Mouse (Mus musculus) heart, postnatal 25 days (tissue): ENCODE measurements at regions not wholly inside any gene's neighbourhood (a gene's known extent, or its start where the extent isn't known, plus 50 kb on each side); places are given as distances from the start of the nearest gene placed in this dataset.
"Not testable (repeated sequence)": the region's sequence is repeated elsewhere in the genome, so short reads cannot be mapped to it uniquely, and the experiment has no call there.

Source experiments
- DNase-seq: peaks from one replicate; pipeline ENCODE4 v3.0.0; 2022; ENCODE audit warnings: low spot score
- intact Hi-C: fragments of 180-260 bp; cut with DNase I; formaldehyde crosslinking; loops from one replicate; pipeline ENCODE4 v1.15.1; 2025

DNA sequence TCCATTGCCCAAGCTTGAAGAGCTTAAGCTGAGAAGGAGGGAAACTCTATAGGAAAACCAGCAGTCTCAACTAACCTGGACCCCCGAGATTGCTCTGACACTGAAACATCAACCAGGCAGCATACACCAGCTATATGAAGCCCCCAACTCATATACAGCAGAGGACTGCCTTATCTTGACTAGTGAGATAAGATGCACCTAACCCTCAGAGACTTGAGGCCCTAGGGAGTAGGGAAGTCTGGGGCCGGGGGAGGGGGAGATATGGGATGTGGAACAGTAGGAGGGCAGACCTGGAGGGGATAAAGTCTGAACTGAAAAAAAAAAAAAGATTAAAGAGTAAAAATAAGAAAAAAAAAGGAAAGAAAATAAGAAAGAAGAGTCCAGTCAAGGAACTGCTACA is 540.5 kb upstream of the Pkdcc start:
- DNase-seq, result no peak
- intact Hi-C loops, result no loop called here

- intact Hi-C loops, DNase-seq: not testable (repeated sequence)
These were observed 548.5 kb upstream of the Pkdcc start for GRCm38 (mm10) chr17:82666557-82666956.

DNA sequence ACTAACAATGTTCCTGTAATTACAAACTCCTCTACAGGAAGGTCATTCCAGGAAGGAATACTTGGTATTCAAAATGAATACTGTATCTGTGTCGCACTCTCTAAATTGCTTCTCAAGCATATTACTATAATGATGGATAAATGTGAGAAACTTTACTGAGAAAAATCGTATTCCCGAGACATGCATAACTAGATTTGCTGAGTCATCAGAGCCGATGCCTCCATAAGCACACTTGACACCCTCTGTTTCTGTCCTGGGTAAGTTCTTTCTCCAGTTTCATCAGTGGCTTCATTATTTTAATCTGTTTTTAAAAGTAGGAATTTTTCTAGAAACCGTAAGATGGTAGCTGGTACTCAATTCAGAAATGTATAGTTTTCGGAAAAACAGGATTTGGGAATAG is 550.7 kb upstream of the Pkdcc start:
- intact Hi-C loops, result no loop called here
- DNase-seq, result no peak

DNA sequence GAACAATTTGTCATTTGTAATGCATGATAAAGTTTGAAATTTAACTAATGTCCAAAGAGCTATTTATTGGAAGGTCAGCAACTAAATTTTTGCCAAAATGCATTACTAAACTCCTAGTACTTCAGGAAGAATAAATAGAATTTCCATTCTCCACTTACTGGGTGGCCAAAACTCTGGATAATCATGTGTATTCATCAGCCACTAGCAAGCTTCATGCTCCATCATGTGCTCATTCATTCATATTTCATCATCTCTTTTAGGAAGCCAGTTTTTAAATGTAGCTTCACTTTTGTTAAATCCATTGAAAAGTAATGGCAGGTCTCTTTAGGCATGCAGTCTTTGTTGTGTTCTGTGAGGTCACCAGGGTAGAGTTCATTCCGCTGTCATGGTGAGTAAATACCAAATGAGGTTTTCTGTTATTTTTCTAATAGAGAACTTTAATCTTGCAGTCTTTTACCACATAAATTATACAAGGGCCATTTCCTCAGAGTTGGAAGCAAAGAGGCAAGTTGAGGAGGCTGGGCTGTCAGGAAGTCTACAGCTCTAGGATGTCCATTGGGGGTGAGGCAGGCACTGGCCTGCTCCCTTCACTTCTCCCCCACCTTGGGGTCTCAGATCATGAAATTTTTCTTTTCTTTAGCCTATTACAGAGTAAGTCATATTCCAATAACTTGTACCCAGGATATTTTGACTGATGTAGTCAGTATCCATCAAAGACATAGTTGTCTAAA is 578.5 kb upstream of the Pkdcc start:
- DNase-seq, result no peak
- intact Hi-C loops, result no loop called here

GRCm38 (mm10) chr17:82635849-82636248 is 579.2 kb upstream of the Pkdcc start:
- intact Hi-C loops, result no loop called here
- no peak for DNase-seq

DNA sequence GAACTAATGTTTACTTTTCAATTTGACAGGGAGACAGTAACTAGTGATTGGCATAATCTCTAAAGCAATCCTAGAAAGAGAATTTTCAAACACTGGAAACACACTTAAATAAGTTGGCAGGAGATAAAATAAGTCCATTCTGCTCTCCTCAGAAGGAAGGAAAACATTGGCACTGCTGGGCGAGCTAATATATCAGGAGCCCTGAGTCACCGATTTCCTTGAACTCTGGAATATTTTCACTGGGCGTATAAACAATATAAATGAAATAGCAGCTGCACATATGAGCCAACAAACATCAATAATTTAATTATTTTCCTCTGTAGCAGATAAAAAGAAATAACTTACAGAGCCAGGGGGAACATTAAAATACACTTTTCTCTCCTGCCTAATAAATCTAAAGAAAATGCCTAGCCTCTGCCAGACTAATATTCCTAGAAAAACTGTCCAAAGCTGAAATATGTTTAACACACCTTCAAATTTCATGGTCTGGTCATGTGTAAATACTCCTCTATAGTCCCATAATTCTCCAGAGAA is 608.4 kb upstream of the Pkdcc start:
- intact Hi-C loops, result no loop called here
- no peak for DNase-seq

- no peak for DNase-seq
- intact Hi-C loops, result no loop called here
These were observed 631.3 kb upstream of the Pkdcc start for GRCm38 (mm10) chr17:82583801-82584200.

GRCm38 (mm10) chr17:82533521-82533920 is 681.6 kb upstream of the Pkdcc start:
- intact Hi-C loops, result no loop called here
- DNase-seq, result no peak

DNA sequence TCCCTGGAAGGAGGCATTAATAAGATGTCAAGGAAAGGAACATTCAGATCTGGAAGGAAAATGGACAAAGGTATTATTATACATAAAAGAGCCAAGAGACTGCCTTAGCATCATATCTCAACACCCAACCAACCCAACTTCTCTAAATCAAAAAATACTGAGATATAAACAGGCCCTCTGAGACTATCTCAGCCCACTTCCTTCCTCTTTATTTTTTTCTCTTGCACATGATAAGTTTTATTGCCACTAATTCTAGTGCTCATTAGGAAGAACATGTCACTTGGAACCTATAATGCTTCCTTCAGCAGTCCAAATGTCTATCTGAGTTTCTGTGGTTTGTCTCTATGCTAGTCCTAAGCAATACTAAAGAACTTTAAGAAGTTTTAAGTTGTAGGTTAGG is 697.0 kb upstream of the Pkdcc start:
- intact Hi-C loops, result no loop called here
- no peak for DNase-seq

DNA sequence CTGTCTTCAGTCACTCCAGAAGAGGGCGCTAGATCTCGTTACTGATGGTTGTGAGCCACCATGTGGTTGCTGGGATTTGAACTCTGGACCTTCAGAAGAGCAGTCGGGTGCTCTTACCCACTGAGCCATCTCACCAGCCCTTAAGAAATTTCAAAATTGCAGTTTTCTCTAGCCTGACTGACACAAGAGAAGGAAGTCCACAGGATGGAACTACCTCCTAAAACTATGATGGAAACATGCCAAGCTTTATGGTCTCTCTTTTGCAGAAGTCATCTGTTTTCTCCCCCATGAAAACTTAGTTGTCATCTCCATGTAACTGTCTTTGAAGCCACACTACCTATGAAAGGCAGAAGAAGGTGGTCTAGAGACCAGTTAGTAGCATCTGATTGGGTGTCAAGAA is 698.2 kb upstream of the Pkdcc start:
- intact Hi-C loops, result no loop called here
- DNase-seq, result no peak

DNA sequence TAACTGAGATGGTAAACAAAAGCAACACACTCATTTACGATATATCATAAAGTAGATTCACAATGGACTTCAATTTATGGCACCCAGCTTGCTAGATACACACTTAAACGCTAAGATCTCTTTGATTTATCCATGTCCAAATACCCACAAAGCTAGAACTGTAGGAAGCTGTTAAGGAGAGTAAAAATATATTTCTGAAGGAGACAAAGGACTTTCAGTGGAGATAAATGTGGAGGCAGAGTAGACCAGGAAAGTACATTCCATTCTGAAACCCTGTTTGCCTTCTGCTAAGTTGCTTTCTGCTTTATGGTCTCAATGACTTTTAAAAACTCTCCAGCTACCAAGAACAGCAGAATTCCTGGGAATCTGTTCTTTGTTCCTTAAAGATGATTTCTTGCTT is 701.3 kb upstream of the Pkdcc start:
- no peak for DNase-seq
- intact Hi-C loops, result no loop called here

GRCm38 (mm10) chr17:82504291-82504690 is 710.8 kb upstream of the Pkdcc start:
- intact Hi-C loops, result no loop called here
- no peak for DNase-seq

GRCm38 (mm10) chr17:82485544-82485943 is 729.5 kb upstream of the Pkdcc start:
- intact Hi-C loops, result loop anchor here (10.0 kb wide), 1 partner anchor 229 kb away; no protein-coding TSS in a partner anchor
- DNase-seq, result no peak

- intact Hi-C loops, result loop anchor here (10.0 kb wide), 1 partner anchor 230 kb away; no protein-coding TSS in a partner anchor
- DNase-seq, result no peak
These were observed 730.5 kb upstream of the Pkdcc start for GRCm38 (mm10) chr17:82484609-82485008.

DNA sequence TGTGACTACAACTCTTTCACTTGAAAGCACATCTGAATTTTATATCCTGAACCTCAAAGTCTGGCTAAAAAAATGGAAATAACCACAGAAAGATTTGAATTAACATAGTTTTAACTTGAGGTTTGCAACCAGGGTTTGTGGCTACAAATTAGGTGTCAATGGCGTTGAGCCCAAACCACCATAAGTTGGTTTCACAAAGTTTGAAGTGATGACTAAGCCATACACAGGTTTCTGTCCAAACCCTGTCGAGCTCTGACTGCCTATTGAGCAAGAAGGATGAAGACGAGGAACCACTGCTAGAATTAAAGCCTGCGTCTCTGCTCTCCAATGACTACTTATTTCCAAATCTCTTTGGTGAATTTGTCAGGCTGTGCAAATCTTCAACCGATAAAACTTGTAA is 719.8 kb upstream of the Slc8a1 start:
- intact Hi-C loops, result no loop called here
- DNase-seq, result no peak

DNA sequence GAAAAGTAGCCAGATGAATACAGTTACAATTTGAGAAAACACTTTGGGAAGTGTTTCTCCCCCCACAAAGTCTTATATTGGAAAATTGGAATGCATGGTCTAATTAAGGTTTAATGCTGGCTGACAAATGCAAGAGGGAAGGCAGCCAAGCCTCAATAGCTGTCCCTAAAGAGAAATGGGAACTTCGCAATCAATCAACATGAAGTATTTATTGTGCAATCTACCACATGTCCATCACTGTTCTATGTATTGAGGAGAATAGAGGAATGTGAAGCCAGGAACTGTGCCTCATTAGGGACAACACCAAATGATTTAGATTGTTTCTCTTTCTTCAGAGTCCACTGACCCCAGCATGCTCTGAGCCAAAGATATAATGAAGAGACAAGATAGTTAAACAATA is 715.7 kb upstream of the Slc8a1 start:
- DNase-seq, result no peak
- intact Hi-C loops, result no loop called here

DNA sequence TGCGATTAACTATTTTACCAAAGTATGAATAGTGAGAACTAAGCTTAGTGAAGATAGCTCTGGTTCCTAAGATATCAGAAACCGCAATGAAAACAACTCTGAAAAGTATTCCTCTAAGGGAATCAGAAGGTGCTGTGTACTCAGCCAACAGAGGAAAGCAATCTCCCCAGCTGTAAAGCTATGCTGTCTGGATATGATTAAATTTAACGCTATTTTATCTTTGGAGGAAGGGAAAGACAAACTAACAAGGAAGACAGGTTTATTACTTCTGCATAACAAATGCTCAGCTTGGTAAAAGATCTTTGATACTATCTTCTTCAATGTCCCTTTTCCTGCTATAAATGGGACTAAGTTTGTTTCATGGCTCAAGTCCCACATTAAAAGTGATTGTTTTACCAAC is 700.9 kb upstream of the Slc8a1 start:
- intact Hi-C loops, result no loop called here
- DNase-seq, result no peak

- intact Hi-C loops, result no loop called here
- no peak for DNase-seq
These were observed 699.0 kb upstream of the Slc8a1 start for GRCm38 (mm10) chr17:82437206-82437605.

GRCm38 (mm10) chr17:82432678-82433077 is 694.5 kb upstream of the Slc8a1 start:
- no peak for DNase-seq
- intact Hi-C loops, result no loop called here

DNA sequence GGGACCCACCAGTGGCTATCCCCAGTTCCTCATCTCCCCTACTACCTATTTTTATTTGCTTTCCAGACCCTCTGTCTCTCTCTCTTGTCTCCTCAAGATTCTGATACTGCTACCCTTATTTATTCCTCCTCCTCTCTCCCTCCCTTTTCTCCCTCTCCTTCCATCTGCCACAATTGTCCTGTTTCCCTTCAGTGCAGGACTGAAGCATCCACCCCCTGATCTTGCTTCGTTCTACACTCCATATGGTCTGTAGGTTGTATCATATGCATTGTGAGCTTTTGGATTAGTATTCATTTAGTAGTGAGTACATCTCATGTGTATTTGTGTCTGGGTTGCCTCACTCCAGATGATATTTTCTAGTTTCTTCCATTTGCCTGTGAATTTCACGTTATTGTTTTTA is 670.1 kb upstream of the Slc8a1 start:
- DNase-seq, result no peak
- intact Hi-C loops, result no loop called here

DNA sequence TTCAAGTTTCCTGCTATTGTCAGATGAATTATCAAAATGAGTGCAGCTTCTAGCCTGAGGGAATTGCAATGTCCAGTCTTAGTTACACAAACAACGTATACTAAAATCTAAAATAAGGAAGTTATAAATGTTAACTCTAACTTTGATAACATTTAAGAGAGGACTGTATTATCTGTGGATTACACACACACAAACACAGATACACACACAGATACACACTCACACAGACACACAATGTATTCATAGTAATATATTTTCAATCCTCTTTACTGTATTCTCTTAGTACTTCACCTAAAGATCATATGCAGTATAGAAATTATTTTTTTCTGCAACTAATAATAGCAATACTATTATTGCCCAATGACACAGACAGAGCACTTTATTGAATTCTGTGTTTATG is 661.2 kb upstream of the Slc8a1 start:
- intact Hi-C loops, result no loop called here
- DNase-seq, result no peak

DNA sequence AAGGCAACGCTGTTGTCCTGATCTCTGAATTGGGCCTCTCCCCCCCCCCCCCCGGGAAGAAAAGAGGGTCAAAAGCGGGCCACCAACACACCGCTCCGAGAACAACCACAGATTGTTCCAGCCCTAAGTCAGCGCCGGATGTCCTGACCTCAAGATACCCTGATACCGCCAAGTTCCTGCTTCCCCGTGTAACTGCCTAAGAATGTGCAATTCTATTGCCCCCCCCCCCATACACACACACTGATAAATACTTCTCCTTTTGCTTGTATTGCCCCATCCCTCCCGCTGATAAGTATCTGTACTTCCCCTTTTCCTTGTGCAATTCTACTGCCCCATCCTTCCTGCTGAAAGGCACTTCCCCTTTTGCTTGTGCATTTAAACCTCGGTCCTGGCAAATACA is 641.2 kb upstream of the Slc8a1 start:
- intact Hi-C loops, DNase-seq: not testable (repeated sequence)
